Mouse (Mus musculus) lung, postnatal 10 days (tissue): ENCODE measurements around the gene Kat14.
A peak's percentile ranks its signal among the peaks of the same experiment; 100 is the strongest.
"Not testable (repeated sequence)": the region's sequence is repeated elsewhere in the genome, so short reads cannot be mapped to it uniquely, and the experiment has no call there.

ENCODE experiments used
- DNase-seq: peaks from one replicate; pipeline ENCODE4 v3.0.0; 2021

Kat14 gene

GRCm38 (mm10) chr2:144368400-144369019 lies at the start of gene Kat14, which contains the start of gene Pet117:
Gene Kat14, plus strand, starts transcription at chr2:144368983.
Gene Pet117, plus strand, starts transcription at chr2:144368996.
- DNase-seq: peak; percentile 98

GRCm38 (mm10) chr2:144324218-144324617 lies 44.6 kb upstream of the Kat14 start:
- no peak for DNase-seq

GRCm38 (mm10) chr2:144329451-144329850 lies 39.3 kb upstream of the Kat14 start:
- no peak for DNase-seq

- DNase-seq: no peak
These were observed 38.8 kb upstream of the Kat14 start for GRCm38 (mm10) chr2:144329937-144330336.

- DNase-seq: peak; percentile 2
These were observed 38.3 kb upstream of the Kat14 start for GRCm38 (mm10) chr2:144330352-144330959.

GRCm38 (mm10) chr2:144330960-144331371 lies 37.8 kb upstream of the Kat14 start:
- DNase-seq: peak; percentile 42

GRCm38 (mm10) chr2:144331401-144332302 lies 37.1 kb upstream of the Kat14 start, which contains the start of gene Ovol2:
Gene Ovol2, minus strand, starts transcription at chr2:144332146.
- DNase-seq: peak; percentile 72

- no peak for DNase-seq
These were observed 36.3 kb upstream of the Kat14 start for GRCm38 (mm10) chr2:144332486-144332885.

- peak; percentile 14 for DNase-seq
These were observed 35.5 kb upstream of the Kat14 start for GRCm38 (mm10) chr2:144333138-144333842.

- DNase-seq: no peak
These were observed 31.6 kb upstream of the Kat14 start for GRCm38 (mm10) chr2:144337230-144337629.

GRCm38 (mm10) chr2:144337701-144338100 lies 31.1 kb upstream of the Kat14 start:
- DNase-seq: no peak

GRCm38 (mm10) chr2:144338149-144338548 lies 30.6 kb upstream of the Kat14 start:
- not testable (repeated sequence) for DNase-seq

DNA sequence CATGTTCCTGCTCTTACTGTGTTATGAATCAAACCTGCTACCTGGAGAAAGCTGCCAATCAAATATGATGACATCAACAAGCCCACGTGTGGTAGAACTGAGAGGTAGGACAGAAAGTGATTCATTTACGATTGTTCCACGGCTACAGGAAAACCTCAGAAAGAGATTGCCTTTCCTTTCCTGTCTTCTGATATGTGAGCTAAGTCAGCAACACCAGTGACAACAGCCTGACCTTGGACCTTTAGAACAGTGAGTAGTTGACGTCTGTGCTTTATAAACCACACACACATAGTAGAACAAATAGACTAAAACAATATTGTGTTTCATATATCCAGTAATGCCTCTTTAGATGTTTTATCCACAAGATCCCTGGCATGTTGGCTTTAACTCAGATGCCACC lies 25.6 kb upstream of the Kat14 start:
- DNase-seq: no peak

GRCm38 (mm10) chr2:144348525-144348924 lies 20.3 kb upstream of the Kat14 start:
- DNase-seq: no peak

- DNase-seq: no peak
These were observed 15.9 kb upstream of the Kat14 start for GRCm38 (mm10) chr2:144352843-144353242.

- no peak for DNase-seq
These were observed 238 bp downstream of the Kat14 start for GRCm38 (mm10) chr2:144369020-144369421.

DNA sequence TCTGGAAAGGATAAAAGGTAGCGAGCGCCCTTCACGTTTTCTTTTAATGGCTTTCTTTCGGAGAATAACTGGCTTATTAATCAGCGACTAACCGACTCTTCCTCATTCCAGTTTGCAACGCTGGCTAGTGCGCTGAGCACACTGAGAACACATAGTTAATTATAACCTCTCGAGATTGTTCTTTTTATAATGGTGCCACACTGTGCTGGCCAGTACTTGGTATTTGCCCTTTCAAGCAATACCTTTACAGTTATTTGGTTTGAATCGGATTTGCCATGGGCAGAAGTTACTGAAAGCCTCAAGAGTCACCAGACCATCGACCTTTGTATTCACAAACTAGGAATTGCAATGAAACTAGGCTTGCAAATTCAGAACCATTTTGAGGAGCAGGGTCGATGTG lies 728 bp downstream of the Kat14 start:
- no peak for DNase-seq

GRCm38 (mm10) chr2:144371566-144371965 lies 2.8 kb downstream of the Kat14 start:
- DNase-seq: no peak

GRCm38 (mm10) chr2:144373063-144373462 lies 4.3 kb downstream of the Kat14 start:
- no peak for DNase-seq

DNA sequence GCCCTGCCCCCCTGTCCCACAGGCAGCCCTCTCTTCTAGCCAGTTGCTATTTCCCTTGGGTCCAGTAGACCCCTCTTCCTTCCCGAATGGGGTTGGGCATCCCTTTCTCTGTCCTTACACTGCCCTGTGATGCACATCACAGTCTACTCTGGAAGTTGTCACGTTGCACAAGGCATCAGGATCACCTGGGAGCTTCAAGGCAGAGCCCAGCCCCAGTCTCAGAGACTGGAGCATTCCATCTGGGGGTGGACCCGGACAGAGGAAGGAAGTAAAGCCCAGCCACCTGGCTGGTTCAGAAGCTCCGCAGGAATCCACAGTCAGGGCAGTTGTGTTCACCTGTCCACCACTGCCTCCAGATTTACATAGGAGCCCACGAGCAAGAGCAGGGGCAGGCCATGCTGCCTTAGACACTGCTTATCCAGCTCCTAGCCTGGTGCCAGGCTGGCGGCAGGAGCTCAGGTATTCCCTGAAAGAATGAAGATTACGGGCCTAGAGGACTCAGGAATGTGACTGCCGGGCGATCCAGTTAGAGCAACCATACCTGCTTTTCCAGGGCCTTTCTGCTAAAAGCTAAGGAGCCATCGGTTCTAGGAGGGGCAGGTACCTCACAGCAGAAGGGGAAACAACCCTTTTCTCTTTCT lies 6.4 kb downstream of the Kat14 start:
- DNase-seq: no peak

DNA sequence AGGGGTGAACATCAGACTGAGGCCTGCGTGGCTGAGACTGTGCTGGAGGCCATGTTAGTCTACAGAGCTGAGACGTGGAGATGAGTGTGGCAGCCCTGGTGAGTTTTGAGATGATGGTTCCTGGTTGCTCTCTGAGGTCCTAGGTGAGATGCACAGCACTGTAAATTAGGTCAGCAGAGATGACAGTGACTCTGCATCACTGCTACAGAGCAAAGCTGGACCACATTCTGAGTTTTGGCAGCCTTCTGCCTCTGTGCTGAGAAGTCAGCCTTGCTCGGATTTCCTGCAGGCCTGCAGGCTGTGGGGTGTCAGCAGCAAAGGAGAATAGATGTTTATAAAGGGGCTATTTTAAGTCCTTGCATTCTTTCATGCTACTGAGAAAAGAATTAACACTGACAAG lies 12.5 kb downstream of the Kat14 start:
- DNase-seq: peak; percentile 21

GRCm38 (mm10) chr2:144381741-144382140 lies 13.0 kb downstream of the Kat14 start:
- no peak for DNase-seq
